Mouse (Mus musculus) layer of hippocampus, postnatal 14 days (tissue): ENCODE data around the gene Thbs2. TPM values are rescaled to one million over a fixed set of nuclear protein-coding genes. Genes with fewer than 3 reads are reported as not detected.
A peak's percentile ranks its signal among the peaks of the same experiment; 100 is the strongest.

Experiments used
- DNase-seq, 2 experiments: peaks; one replicate each; pipeline ENCODE4 v3.0.0; 2021 to 2022; ENCODE audit warnings: low spot score in 2 of 2, mixed read lengths in 1 of 2
- long read RNA-seq, 2 experiments: library from polyadenylated mRNA; stranded (forward); transcript quantifications; one replicate each; pipeline ENCODE4 v2.0.0; 2021
- total RNA-seq, 2 experiments: library from RNA; stranded (reverse); gene quantifications; 2 replicates each; pipeline ENCODE4 v1.2.3; 2021

Gene Thbs2
- total RNA-seq = 1 to 10 TPM; 3.6 to 3.8 TPM
- long read RNA-seq, experiment 1, full-length matches to known transcripts = 1 of 6 reads
- long read RNA-seq, experiment 1, partial matches to known transcripts = 3 of 6 reads
- long read RNA-seq, experiment 1, other reads (novel, unspliced or antisense) = 2 of 6 reads
- long read RNA-seq, experiment 2, full-length matches to known transcripts = 2 of 2 reads
- long read RNA-seq, experiment 2, partial matches to known transcripts = 0 of 2 reads
- long read RNA-seq, experiment 2, other reads (novel, unspliced or antisense) = 0 of 2 reads

DNA sequence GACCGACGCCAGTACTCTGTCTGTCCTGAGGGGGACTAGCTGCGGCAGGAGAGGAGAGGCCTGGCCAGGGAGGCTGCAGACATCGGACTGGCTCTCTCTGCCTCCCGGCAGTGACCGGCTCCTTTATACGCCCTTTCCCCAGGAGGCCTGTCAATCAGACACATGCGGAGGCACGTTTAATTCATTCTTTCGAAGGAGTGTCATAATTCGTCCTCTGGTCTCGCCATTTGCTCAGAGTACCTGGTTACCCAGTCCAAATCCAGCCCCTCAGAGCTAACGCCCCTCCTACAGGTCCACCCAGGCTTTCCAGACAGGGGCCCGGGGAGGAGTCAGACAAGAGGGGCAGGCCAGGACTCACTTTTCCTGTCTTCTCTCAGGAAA lies at the start of gene Thbs2:
Thbs2 (minus strand) TSS at position 242 of the 381 bp plus-strand sequence.
- no peak for DNase-seq

- no peak for DNase-seq
Observed at GRCm38 (mm10) chr17:14735493-14736004, 41.5 kb upstream of the Thbs2 start.

DNA sequence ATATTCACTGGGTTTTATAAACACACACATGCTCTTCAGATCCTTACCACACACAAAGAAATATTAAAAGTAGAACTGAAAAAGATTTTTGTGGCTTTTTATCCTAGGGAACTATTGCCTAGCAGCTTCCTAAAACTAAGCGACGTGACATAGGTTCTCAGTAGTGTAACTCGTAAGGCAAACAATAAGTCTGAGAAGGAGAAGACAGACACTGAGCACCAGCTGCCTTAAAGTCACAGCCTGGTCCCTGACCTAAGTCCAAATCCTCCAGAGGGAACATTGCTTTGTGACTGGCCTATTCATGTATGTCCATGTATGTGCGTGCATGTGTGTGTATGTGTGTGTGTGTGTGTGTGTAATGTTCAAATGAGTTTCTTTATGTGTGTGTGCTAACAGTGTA lies 40.3 kb upstream of the Thbs2 start:
- no peak for DNase-seq

DNA sequence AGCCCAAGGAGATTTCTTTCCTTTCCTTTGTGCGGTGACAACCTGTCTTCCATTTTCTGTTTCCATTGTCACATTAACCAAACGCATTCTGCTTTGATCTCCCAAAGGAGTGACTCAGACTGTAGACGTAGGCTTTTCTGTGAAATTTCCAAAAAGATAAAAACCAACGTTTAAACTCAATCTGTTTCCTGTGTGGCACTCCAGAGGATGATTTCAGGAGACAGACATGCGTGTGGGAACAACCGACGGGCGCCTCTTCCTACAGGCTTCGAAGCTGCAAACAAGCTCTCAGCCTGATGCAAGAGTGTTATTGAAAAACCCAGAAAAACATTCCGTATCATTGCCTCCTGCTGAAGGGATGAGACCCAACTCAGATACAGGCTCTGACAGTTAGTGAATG lies 39.9 kb upstream of the Thbs2 start:
- DNase-seq = peak in 1 of 2 experiments; percentile 62

- no peak for DNase-seq
Observed at GRCm38 (mm10) chr17:14733027-14733426, 39.0 kb upstream of the Thbs2 start.

GRCm38 (mm10) chr17:14730629-14731028 lies 36.6 kb upstream of the Thbs2 start:
- no peak for DNase-seq

DNA sequence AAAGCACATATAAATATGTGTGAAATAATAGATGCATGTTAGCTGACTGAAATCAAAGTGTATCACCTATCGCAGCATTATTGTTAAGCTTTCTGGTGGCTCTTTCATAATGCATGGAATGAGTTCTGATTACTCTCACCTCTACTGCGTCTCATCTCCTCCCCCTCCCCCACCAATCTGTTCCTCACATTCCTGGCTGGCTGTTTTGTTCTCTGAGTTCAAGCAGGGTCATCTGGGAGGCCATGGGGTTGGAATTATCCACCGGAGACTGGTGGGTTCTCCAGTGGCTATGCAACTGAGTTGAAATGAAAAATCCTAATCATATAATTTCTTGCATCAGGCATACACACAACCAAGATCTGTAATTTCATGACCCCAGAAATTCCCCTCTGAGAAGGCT lies 33.4 kb upstream of the Thbs2 start:
- DNase-seq = no peak

- DNase-seq = no peak
Observed at GRCm38 (mm10) chr17:14724786-14725185, 30.8 kb upstream of the Thbs2 start.

DNA sequence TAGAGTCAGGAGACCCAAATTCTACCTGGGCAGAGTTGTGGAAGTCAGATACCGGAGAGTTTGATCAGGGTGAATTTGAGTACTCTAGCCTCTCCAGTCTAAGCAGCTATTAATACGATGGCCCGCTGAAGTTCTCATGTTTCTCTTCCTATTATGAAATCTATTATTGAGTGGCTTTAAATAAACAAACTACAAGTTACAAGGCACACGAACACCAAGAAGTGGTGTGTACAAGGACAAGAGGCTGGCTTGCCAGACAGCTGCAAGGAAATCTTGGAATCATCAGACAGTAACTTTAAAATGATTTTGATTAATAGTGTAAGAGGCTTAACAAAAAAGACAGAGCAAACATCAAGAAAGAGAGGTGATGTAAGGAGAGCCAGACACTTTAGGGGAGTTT lies 27.3 kb upstream of the Thbs2 start:
- DNase-seq = no peak

GRCm38 (mm10) chr17:14720912-14721311 lies 26.9 kb upstream of the Thbs2 start:
- no peak for DNase-seq

GRCm38 (mm10) chr17:14720227-14720626 lies 26.2 kb upstream of the Thbs2 start:
- DNase-seq = no peak

- no peak for DNase-seq
Observed at GRCm38 (mm10) chr17:14718801-14719200, 24.8 kb upstream of the Thbs2 start.

DNA sequence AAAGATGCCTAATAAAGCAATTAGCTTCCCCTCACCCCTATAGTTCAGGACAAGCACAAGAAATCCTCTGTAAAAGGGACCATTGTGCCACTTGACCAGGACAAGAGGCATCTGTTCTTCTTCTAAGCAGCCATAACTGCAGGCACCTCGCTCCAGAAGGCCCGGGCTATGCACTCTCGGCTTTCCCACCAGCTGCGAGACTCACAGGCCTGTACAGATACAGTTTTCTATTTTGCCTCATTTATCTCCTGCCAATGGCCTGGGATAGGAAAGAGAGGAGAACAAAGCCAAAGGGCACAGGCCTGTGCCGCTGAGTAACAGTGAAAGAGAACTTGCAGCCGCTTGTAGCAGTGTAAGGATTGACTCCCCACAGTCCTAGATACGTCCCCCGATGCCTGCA lies 20.7 kb upstream of the Thbs2 start:
- DNase-seq = peak in 1 of 2 experiments; percentile 40

DNA sequence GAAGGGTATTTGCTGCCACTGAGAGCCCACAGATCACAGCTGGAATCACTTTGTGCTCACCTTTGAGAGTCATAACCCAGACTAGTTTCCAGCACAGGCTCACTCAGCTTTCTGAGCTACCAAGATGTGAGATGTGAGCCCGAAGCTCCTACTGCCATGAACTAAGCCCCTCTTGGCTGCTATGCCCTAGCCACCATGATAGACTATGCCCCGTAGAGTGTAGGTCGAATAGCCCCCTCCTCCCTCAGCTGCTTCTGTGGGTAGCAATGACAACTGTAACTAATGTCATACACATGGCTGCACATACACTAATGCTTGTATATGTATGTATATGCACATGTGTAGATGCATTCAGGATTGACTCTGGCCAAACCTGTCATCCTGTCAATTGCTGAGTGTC lies 20.3 kb upstream of the Thbs2 start:
- DNase-seq = no peak

GRCm38 (mm10) chr17:14711784-14712183 lies 17.7 kb upstream of the Thbs2 start:
- no peak for DNase-seq

DNA sequence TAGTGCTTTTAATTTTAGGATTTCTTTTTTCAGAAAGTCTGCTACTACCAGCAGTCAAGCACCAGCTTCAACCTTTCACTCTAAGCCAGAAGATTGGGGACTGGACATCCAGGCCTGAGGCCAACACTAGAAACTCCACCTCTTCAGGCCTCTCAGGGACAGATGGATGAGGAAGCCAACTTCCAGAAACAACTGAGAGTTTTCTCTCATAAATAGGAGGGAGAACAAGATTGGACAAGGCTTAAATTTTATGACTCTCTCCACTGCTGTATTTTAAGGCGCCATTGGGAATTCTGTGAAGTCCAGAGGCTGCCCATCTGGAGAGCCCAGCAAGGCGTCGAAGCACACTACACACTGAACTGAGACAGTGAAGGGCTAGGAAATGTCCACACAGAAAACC lies 17.0 kb upstream of the Thbs2 start:
- DNase-seq = no peak

- no peak for DNase-seq
Observed at GRCm38 (mm10) chr17:14706066-14706465, 12.0 kb upstream of the Thbs2 start.

DNA sequence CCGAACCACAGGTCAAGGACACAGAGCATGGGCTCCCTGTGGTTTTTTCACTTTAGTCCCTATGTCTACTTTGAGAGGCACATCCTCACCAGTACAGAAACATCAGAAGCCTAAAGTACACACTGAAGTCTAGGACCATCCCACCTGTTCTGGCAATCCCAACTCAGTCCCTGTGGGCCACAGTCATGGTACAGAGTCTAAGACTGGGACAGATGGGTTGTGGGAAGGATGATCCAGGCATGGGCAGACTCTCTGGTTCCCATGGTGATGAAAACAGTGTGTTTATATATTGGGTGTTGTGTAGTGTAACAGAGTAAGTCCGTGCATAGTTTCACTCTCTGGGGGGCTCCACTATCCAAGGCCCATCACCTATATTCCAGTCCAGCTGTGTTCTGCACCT lies 11.4 kb upstream of the Thbs2 start:
- DNase-seq = peak in 1 of 2 experiments; percentile 19

GRCm38 (mm10) chr17:14703771-14704170 lies 9.7 kb upstream of the Thbs2 start:
- no peak for DNase-seq

- no peak for DNase-seq
Observed at GRCm38 (mm10) chr17:14703268-14703667, 9.2 kb upstream of the Thbs2 start.

- DNase-seq = peak in 1 of 2 experiments; percentile 23
Observed at GRCm38 (mm10) chr17:14702701-14703100, 8.7 kb upstream of the Thbs2 start.

GRCm38 (mm10) chr17:14701891-14702290 lies 7.9 kb upstream of the Thbs2 start:
- no peak for DNase-seq

DNA sequence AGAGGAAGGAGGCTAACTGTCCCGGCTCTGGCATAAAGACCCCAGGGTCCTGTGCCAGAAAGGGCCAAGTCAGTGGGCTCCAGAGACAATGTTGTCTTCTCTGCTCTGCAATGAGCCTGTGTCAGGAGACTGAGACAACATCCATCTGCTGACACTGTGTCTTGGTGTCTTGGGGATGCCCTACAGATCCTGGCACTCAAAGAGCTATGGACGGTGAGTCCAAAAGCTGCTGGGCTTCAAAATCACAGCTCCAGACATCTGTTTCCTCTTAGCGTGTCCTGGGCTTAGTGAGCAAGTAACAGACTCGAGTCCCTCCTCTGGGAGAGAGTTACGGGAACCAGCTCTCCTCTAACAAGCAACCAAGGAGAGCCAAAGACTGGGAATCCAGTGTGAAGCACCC lies 6.2 kb upstream of the Thbs2 start:
- DNase-seq = no peak
